Mouse (Mus musculus): Measurements from ENCODE around the gene Utf1. TPM values are rescaled to one million over a fixed set of nuclear protein-coding genes. Genes with fewer than 3 reads are reported as not detected.

Utf1 gene
- polyA plus RNA-seq, 1 experiment, result 0.16 TPM

GRCm38 (mm10) chr7:139914141-139915047 is 29.2 kb upstream of the Utf1 start:
- Histone ChIP-seq H3K4me3 (replicated peaks; ENCODE audit: insufficient read depth, low read depth, low read length) (no peak overlapping the region), H3K4me1 (ENCODE audit: control insufficient read depth, insufficient read depth, low read length) (peaks cover 18% of the 10 kb centered on the region)

DNA sequence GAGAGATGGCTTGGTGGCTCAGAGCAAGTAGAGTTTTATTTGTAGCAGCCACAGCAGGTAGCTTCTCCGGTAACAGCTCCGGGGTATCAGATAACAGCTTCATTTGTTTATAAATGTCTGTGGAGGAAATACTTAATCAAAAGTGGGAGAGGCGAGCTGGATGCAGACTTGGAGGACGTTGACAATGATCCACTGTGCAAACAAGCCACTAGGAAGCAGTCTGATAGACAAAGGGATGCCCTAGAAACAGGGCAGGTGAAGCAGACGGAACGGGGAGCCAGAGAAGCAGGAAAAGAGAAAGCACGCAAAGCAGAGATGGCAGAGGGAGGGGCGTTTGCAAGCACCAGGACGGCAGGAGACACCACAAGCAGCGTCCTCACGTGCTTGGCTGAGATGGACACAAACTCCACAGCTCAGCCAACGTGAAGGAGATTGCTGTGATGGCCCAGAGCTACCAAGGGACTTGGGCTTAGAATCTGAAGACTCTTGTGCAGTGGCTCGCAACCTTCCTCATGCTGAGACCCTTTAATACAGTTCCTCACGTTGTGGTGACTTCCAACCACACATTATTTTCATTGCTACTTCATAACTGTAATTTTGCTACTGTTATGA is 27.8 kb upstream of the Utf1 start:
- WGBS, result 25% methylated on average over 14 of the region's 14 CpGs
- no peak for DNase-seq
- Histone ChIP-seq H3K27me3 (ENCODE audit: control insufficient read depth, insufficient read depth, low read length) (no peaks in the 10 kb centered on the region), H3K27ac (ENCODE audit: insufficient read depth, low read length) (0 out of 2 replicates have a peak overlapping the region, but pooled peaks have one; percentile 23), H3K4me1 (ENCODE audit: control insufficient read depth, insufficient read depth, low read length) (peaks cover 16% of the 10 kb centered on the region), H3K4me3 (replicated peaks; ENCODE audit: insufficient read depth, low read depth, low read length) (no peak overlapping the region)
- TF ChIP-seq POLR2A (IDR thresholded peaks at IDR 0.05; ENCODE audit: borderline replicate concordance, insufficient read depth, low read length) (no peak), CTCF (IDR thresholded peaks at IDR 0.05; ENCODE audit: borderline replicate concordance, insufficient read depth, low read depth, low read length) (no peak)

More at GRCm38 (mm10) chr7:139914141-139915047, 29.2 kb upstream of the Utf1 start:
- H3K27ac ChIP-seq (ENCODE audit: insufficient read depth, low read length), result no peak overlapping the region
- WGBS, result 48% methylated on average over 29 of the region's 29 CpGs
- DNase-seq, result no peak
- no peaks in the 10 kb centered on the region for H3K27me3 ChIP-seq (ENCODE audit: control insufficient read depth, insufficient read depth, low read length)
- TF ChIP-seq CTCF (IDR thresholded peaks at IDR 0.05; ENCODE audit: borderline replicate concordance, insufficient read depth, low read depth, low read length), result no peak
- TF ChIP-seq POLR2A (IDR thresholded peaks at IDR 0.05; ENCODE audit: borderline replicate concordance, insufficient read depth, low read length), result no peak

GRCm38 (mm10) chr7:139916345-139916744 is 27.2 kb upstream of the Utf1 start:
- WGBS, result 9% methylated on average over 1 of the region's 1 CpGs
- Histone ChIP-seq H3K4me3 (replicated peaks; ENCODE audit: insufficient read depth, low read depth, low read length) (no peak overlapping the region), H3K27me3 (ENCODE audit: control insufficient read depth, insufficient read depth, low read length) (no peaks in the 10 kb centered on the region), H3K27ac (ENCODE audit: insufficient read depth, low read length) (no peak overlapping the region), H3K4me1 (ENCODE audit: control insufficient read depth, insufficient read depth, low read length) (peaks cover 16% of the 10 kb centered on the region)
- DNase-seq, result no peak
- TF ChIP-seq POLR2A (IDR thresholded peaks at IDR 0.05; ENCODE audit: borderline replicate concordance, insufficient read depth, low read length) (no peak), CTCF (IDR thresholded peaks at IDR 0.05; ENCODE audit: borderline replicate concordance, insufficient read depth, low read depth, low read length) (peak; percentile 35; the same call in 1 of the 2 replicates)

DNA sequence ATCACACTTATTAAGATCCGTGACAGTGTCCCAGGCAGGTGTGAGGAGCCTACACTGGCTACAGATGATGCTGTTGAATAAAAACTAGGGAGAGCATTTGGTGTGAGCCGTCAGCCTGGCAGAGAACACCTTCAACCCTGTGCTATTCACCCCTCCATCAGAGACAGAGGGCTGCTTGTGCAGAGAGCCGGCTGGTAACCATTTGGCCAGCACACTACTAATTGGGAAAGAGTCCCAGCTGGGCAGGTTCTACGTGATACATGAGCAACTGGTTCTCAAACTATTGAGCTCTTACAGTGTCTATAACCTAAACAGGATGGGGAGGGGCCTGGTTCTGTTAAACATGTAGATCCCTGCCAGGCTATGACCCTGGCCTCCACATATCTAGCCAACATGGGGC is 25.3 kb upstream of the Utf1 start:
- Histone ChIP-seq H3K4me1 (ENCODE audit: control insufficient read depth, insufficient read depth, low read length) (peaks cover 16% of the 10 kb centered on the region), H3K4me3 (replicated peaks; ENCODE audit: insufficient read depth, low read depth, low read length) (no peak overlapping the region), H3K27me3 (ENCODE audit: control insufficient read depth, insufficient read depth, low read length) (no peaks in the 10 kb centered on the region), H3K27ac (ENCODE audit: insufficient read depth, low read length) (no peak overlapping the region)
- 38% methylated on average over 4 of the region's 4 CpGs for WGBS
- TF ChIP-seq POLR2A (IDR thresholded peaks at IDR 0.05; ENCODE audit: borderline replicate concordance, insufficient read depth, low read length) (no peak), CTCF (IDR thresholded peaks at IDR 0.05; ENCODE audit: borderline replicate concordance, insufficient read depth, low read depth, low read length) (no peak)
- DNase-seq, result no peak

- no peak for DNase-seq
- Histone ChIP-seq H3K27me3 (ENCODE audit: control insufficient read depth, insufficient read depth, low read length) (no peaks in the 10 kb centered on the region), H3K4me3 (replicated peaks; ENCODE audit: insufficient read depth, low read depth, low read length) (no peak overlapping the region), H3K4me1 (ENCODE audit: control insufficient read depth, insufficient read depth, low read length) (no peaks in the 10 kb centered on the region), H3K27ac (ENCODE audit: insufficient read depth, low read length) (no peak overlapping the region)
- TF ChIP-seq POLR2A (IDR thresholded peaks at IDR 0.05; ENCODE audit: borderline replicate concordance, insufficient read depth, low read length), result no peak
- peak; percentile 59; the same call in 1 of the 2 replicates for TF ChIP-seq CTCF (IDR thresholded peaks at IDR 0.05; ENCODE audit: borderline replicate concordance, insufficient read depth, low read depth, low read length)
- WGBS, result 21% methylated on average over 11 of the region's 11 CpGs
Observed at GRCm38 (mm10) chr7:139930732-139931131, 12.9 kb upstream of the Utf1 start.

- Histone ChIP-seq H3K4me1 (ENCODE audit: control insufficient read depth, insufficient read depth, low read length) (no peaks in the 10 kb centered on the region), H3K27ac (ENCODE audit: insufficient read depth, low read length) (no peak overlapping the region), H3K27me3 (ENCODE audit: control insufficient read depth, insufficient read depth, low read length) (no peaks in the 10 kb centered on the region), H3K4me3 (replicated peaks; ENCODE audit: insufficient read depth, low read depth, low read length) (no peak overlapping the region)
- TF ChIP-seq POLR2A (IDR thresholded peaks at IDR 0.05; ENCODE audit: borderline replicate concordance, insufficient read depth, low read length) (no peak), CTCF (IDR thresholded peaks at IDR 0.05; ENCODE audit: borderline replicate concordance, insufficient read depth, low read depth, low read length) (no peak)
- DNase-seq, result no peak
- 87% methylated on average over 10 of the region's 10 CpGs for WGBS
Observed at GRCm38 (mm10) chr7:139936705-139937104, 6.9 kb upstream of the Utf1 start.

DNA sequence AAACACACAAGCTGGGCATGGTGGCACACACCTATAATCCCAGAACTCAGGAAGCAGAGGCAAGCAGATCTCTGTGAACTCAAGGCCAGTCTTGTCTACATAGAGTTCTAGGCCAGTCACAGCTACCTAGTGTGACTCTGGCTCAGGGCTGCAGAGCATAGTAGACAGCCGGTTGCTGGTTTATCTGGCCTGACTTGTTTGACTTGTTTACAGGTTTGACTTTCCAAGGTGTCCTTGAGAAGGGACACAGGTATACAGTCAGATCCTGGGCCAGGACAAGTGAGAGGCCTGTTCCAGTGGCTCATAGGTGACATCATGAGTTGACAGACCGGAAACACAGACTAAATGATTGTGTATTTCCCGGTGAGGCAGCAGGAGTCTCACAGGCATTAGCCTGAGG is 6.5 kb upstream of the Utf1 start:
- no peak overlapping the region for H3K27ac ChIP-seq (ENCODE audit: insufficient read depth, low read length)
- DNase-seq, result no peak
- TF ChIP-seq POLR2A (IDR thresholded peaks at IDR 0.05; ENCODE audit: borderline replicate concordance, insufficient read depth, low read length) (no peak), CTCF (IDR thresholded peaks at IDR 0.05; ENCODE audit: borderline replicate concordance, insufficient read depth, low read depth, low read length) (no peak)
- WGBS, result 74% methylated on average over 3 of the region's 3 CpGs
- no peak overlapping the region for H3K4me3 ChIP-seq (replicated peaks; ENCODE audit: insufficient read depth, low read depth, low read length)
- H3K27me3 ChIP-seq (ENCODE audit: control insufficient read depth, insufficient read depth, low read length), result no peaks in the 10 kb centered on the region
- H3K4me1 ChIP-seq (ENCODE audit: control insufficient read depth, insufficient read depth, low read length), result no peaks in the 10 kb centered on the region
